Mouse (Mus musculus) CH12.LX (cell line): ENCODE data around the gene Cfap161. TPM values are rescaled to one million over a fixed set of nuclear protein-coding genes. Genes with fewer than 3 reads are reported as not detected.

ENCODE experiments used
- DNase-seq: peaks from one replicate; pipeline ENCODE4 v3.0.0-alpha.2; 2013; ENCODE audit errors: extremely low read depth
- H3K27ac ChIP-seq: 2 replicates; pipeline ENCODE4 v1.5.1; 2012; ENCODE audit warnings: low read depth, mild to moderate bottlenecking, control low read depth, moderate library complexity; ENCODE audit not compliant: insufficient read depth
- H3K27me3 ChIP-seq: replicated peaks from 2 replicates; pipeline ENCODE3; 2012; ENCODE audit warnings: inconsistent platforms
- H3K36me3 ChIP-seq, 2 experiments: replicated peaks in 1 of 2; 2 replicates each; pipeline versions ENCODE3 to v1.6.1; 2012; ENCODE audit warnings: inconsistent platforms in 1 of 2, low read length in 1 of 2, mild to moderate bottlenecking in 1 of 2, mixed read lengths in 1 of 2, moderate library complexity in 1 of 2; ENCODE audit not compliant: control insufficient read depth in 1 of 2, insufficient read depth in 1 of 2
- H3K4me1 ChIP-seq, 2 experiments: 2 replicates each; pipeline ENCODE4 v1.6.1; 2012; ENCODE audit warnings: inconsistent platforms in 1 of 2, moderate library complexity in 1 of 2; ENCODE audit not compliant: insufficient read depth in 2 of 2, control insufficient read depth in 1 of 2
- H3K4me2 ChIP-seq: 2 replicates; pipeline ENCODE4 v1.6.1; 2012; ENCODE audit warnings: low read depth, mild to moderate bottlenecking, control low read depth; ENCODE audit not compliant: poor library complexity, insufficient read depth, severe bottlenecking
- H3K4me3 ChIP-seq, 3 experiments: fragments of 150-350 bp in 1 of 3; sonication (generic) in 1 of 3; replicated peaks in 1 of 3; 2 replicates each; pipeline versions ENCODE3 to v1.5.1; 2011 to 2012; ENCODE audit warnings: low read depth in 2 of 3, low read length in 2 of 3, mild to moderate bottlenecking in 2 of 3, moderate library complexity in 2 of 3, control low read depth in 1 of 3, improper control_type of control experiment in 1 of 3, inconsistent platforms in 1 of 3, mixed read lengths in 1 of 3; ENCODE audit not compliant: poor library complexity in 1 of 3
- H3K79me2 ChIP-seq: replicated peaks from 2 replicates; pipeline ENCODE4 v1.6.1; 2012; ENCODE audit warnings: mild to moderate bottlenecking, moderate library complexity; ENCODE audit not compliant: control insufficient read depth, poor library complexity, insufficient read depth, severe bottlenecking; ENCODE audit errors: extremely low read depth
- H3K9ac ChIP-seq: 2 replicates; pipeline ENCODE4 v1.6.1; 2012; ENCODE audit warnings: low read depth, mild to moderate bottlenecking, control low read depth, moderate library complexity; ENCODE audit not compliant: insufficient read depth
- H3K9me3 ChIP-seq: replicated peaks from 2 replicates; pipeline ENCODE3; 2012; ENCODE audit warnings: low read length, inconsistent platforms, mixed read lengths
- CTCF ChIP-seq, 2 experiments: IDR thresholded peaks in 1 of 2; conservative IDR thresholded peaks in 1 of 2; 2 replicates each; pipeline ENCODE4 v1.5.1; 2011 to 2012; ENCODE audit warnings: low read depth in 2 of 2, low read length in 2 of 2, improper control_type of control experiment in 1 of 2, inconsistent platforms in 1 of 2, mild to moderate bottlenecking in 1 of 2, moderate library complexity in 1 of 2
- E2F4 ChIP-seq: IDR thresholded peaks from 2 replicates; pipeline ENCODE4 v1.6.1; 2011; ENCODE audit warnings: low read depth, low read length, improper control_type of control experiment; ENCODE audit not compliant: insufficient replicate concordance
- ELF1 ChIP-seq: IDR thresholded peaks from 2 replicates; pipeline ENCODE4 v1.6.1; 2014; ENCODE audit warnings: low read depth, mild to moderate bottlenecking, inconsistent platforms, low read length, improper control_type of control experiment
- EP300 ChIP-seq: IDR thresholded peaks from 2 replicates; pipeline ENCODE4 v1.6.1; 2011; ENCODE audit warnings: low read length, improper control_type of control experiment
- HCFC1 ChIP-seq: IDR thresholded peaks from 2 replicates; pipeline ENCODE4 v1.6.1; 2012; ENCODE audit warnings: low read depth, mild to moderate bottlenecking, inconsistent platforms, low read length, improper control_type of control experiment
- JUN ChIP-seq: IDR thresholded peaks from 2 replicates; pipeline ENCODE4 v1.6.1; 2011; ENCODE audit warnings: low read depth, mild to moderate bottlenecking, low read length, improper control_type of control experiment, moderate library complexity; ENCODE audit not compliant: insufficient read depth
- JUND ChIP-seq: conservative IDR thresholded peaks from 2 replicates; pipeline ENCODE4 v1.6.1; 2011; ENCODE audit warnings: low read depth, low read length, improper control_type of control experiment
- KAT2A ChIP-seq: IDR thresholded peaks from 2 replicates; pipeline ENCODE4 v1.6.1; 2012; ENCODE audit warnings: low read length, improper control_type of control experiment, inconsistent platforms; ENCODE audit not compliant: insufficient replicate concordance
- MAFK ChIP-seq: IDR thresholded peaks from 2 replicates; pipeline ENCODE4 v1.6.1; 2011; ENCODE audit warnings: low read length, improper control_type of control experiment; ENCODE audit not compliant: insufficient replicate concordance
- MAZ ChIP-seq: IDR thresholded peaks from 2 replicates; pipeline ENCODE4 v1.6.1; 2012; ENCODE audit warnings: low read depth, mild to moderate bottlenecking, inconsistent platforms, low read length, improper control_type of control experiment, moderate library complexity
- MEF2A ChIP-seq: IDR thresholded peaks from 2 replicates; pipeline ENCODE4 v1.6.1; 2014; ENCODE audit warnings: low read depth, mild to moderate bottlenecking, inconsistent platforms, low read length, improper control_type of control experiment, borderline replicate concordance
- MYC ChIP-seq: IDR thresholded peaks from 2 replicates; pipeline ENCODE4 v1.6.1; 2011; ENCODE audit warnings: low read depth, mild to moderate bottlenecking, improper control_type of control experiment, low read length
- NRF1 ChIP-seq: IDR thresholded peaks from 2 replicates; pipeline ENCODE4 v1.6.1; 2014; ENCODE audit warnings: low read depth, mild to moderate bottlenecking, inconsistent platforms, low read length, improper control_type of control experiment, moderate library complexity
- PAX5 ChIP-seq: IDR thresholded peaks from 2 replicates; pipeline ENCODE4 v1.6.1; 2012; ENCODE audit warnings: low read length, inconsistent platforms, mixed read lengths
- POLR2AphosphoS2 ChIP-seq: IDR thresholded peaks from 2 replicates; pipeline ENCODE4 v1.6.1; 2011; ENCODE audit warnings: low read depth, low read length, improper control_type of control experiment
- RCOR1 ChIP-seq: conservative IDR thresholded peaks from 2 replicates; pipeline ENCODE4 v1.6.1; 2012; ENCODE audit warnings: low read depth, mild to moderate bottlenecking, inconsistent platforms, low read length, improper control_type of control experiment
- SMC3 ChIP-seq: IDR thresholded peaks from 2 replicates; pipeline ENCODE4 v1.6.1; 2011; ENCODE audit warnings: low read depth, low read length, improper control_type of control experiment
- TBP ChIP-seq: conservative IDR thresholded peaks from 2 replicates; pipeline ENCODE4 v1.6.1; 2011; ENCODE audit warnings: low read depth, low read length, improper control_type of control experiment
- USF1 ChIP-seq: IDR thresholded peaks from 2 replicates; pipeline ENCODE4 v1.6.1; 2014; ENCODE audit warnings: low read depth, mild to moderate bottlenecking, inconsistent platforms, low read length, improper control_type of control experiment
- USF2 ChIP-seq: conservative IDR thresholded peaks from 2 replicates; pipeline ENCODE4 v1.6.1; 2011; ENCODE audit warnings: low read depth, low read length, improper control_type of control experiment
- ZC3H11A ChIP-seq: IDR thresholded peaks from 2 replicates; pipeline ENCODE4 v1.6.1; 2012; ENCODE audit warnings: low read depth, mild to moderate bottlenecking, inconsistent platforms, low read length, improper control_type of control experiment
- ZKSCAN1 ChIP-seq: IDR thresholded peaks from 2 replicates; pipeline ENCODE4 v1.6.1; 2012; ENCODE audit warnings: low read depth, inconsistent platforms, low read length, improper control_type of control experiment, borderline replicate concordance
- ZNF384 ChIP-seq: IDR thresholded peaks from 2 replicates; pipeline ENCODE4 v1.6.1; 2012; ENCODE audit warnings: low read depth, low read length, improper control_type of control experiment, inconsistent platforms
- dilution Hi-C: fragments of 300-500 bp; cut with MboI; formaldehyde crosslinking; loops from 2 replicates; pipeline ENCODE4 v1.14.3; 2020; ENCODE audit warnings: low sequenced_read_pairs; ENCODE audit not compliant: extremely low pct_unique_long_range_greater_than_20kb, extremely low pct_ligation_motif_present
- in situ Hi-C: fragments of 300-500 bp; cut with MboI; formaldehyde crosslinking; loops from 3 replicates; pipeline ENCODE4 v1.14.3; 2019; ENCODE audit warnings: low sequenced_read_pairs, low pct_ligation_motif_present, low pct_unique_long_range_greater_than_20kb, mixed read lengths
- polyA plus RNA-seq: library from polyadenylated mRNA; unstranded; fragments of >175 nt; gene quantifications from 2 replicates; pipeline ENCODE4 v1.2.1, GENCODE M21; 2012; ENCODE audit warnings: low read depth; ENCODE audit not compliant: insufficient read length
- total RNA-seq, 2 experiments: library from RNA; depleted of rRNA; stranded (reverse); fragments of 300-350 nt in 1 of 2; fragments of >200 nt in 1 of 2; gene quantifications; 2 replicates each; pipeline ENCODE4 v1.2.3; 2012 to 2014

Cfap161 gene
- total and polyA plus RNA-seq, 3 experiments = 0.08 to 0.42 (median 0.17) TPM

DNA sequence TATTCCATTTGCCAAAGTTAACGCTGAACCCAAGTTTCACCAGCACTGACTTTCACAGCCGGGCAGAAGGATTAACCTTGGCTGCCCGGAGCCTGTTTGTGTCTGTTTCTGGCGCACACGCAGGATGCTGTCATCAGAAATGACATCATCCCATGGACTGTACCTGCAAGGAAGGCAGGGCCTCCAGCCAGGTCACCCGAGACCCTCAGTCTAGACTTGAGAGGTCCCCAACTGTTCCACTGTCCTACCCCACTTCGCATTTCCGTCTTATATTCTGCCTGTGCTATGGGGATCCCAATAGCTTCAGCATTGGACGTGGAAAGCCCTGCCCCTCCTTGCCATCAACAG lies 49.6 kb downstream of the Cfap161 start:
- Histone ChIP-seq H3K9ac (no peak overlapping the region), H3K4me2 (no peak overlapping the region), H3K27me3 (no peaks in the 10 kb centered on the region), H3K9me3 (no peaks in the 10 kb centered on the region), H3K4me3 (no peak overlapping the region), H3K27ac (no peak overlapping the region), H3K36me3 (no peaks in the 10 kb centered on the region), H3K79me2 (no peaks in the 10 kb centered on the region), H3K4me1 (peaks cover 11 to 23% of the 10 kb centered on the region in 2 experiments; a peak in 3 of 4 replicates)
- TF ChIP-seq MYC = no peak
- no peak for TF ChIP-seq USF1
- TF ChIP-seq MAFK = no peak
- no peak for TF ChIP-seq RCOR1
- no peak for TF ChIP-seq KAT2A
- TF ChIP-seq JUN = no peak
- in situ Hi-C loops = no loop called here
- dilution Hi-C loops = no loop called here
- DNase-seq = no peak

GRCm38 (mm10) chr7:83744250-83744649 lies 50.4 kb downstream of the Cfap161 start:
- no peak for DNase-seq
- Histone ChIP-seq H3K4me2 (no peak overlapping the region), H3K27me3 (no peaks in the 10 kb centered on the region), H3K4me3 (no peak overlapping the region), H3K79me2 (no peaks in the 10 kb centered on the region), H3K9me3 (no peaks in the 10 kb centered on the region), H3K27ac (no peak overlapping the region), H3K9ac (no peak overlapping the region), H3K4me1 (peaks cover 8 to 19% of the 10 kb centered on the region in 2 experiments; a peak in 3 of 4 replicates), H3K36me3 (no peaks in the 10 kb centered on the region)
- dilution Hi-C loops = no loop called here
- no peak for TF ChIP-seq ZC3H11A
- no peak for TF ChIP-seq SMC3
- no peak for TF ChIP-seq EP300
- TF ChIP-seq TBP = no peak
- no peak for TF ChIP-seq NRF1
- TF ChIP-seq PAX5 = no peak
- no peak for TF ChIP-seq ZKSCAN1
- TF ChIP-seq JUND = no peak
- no peak for TF ChIP-seq CTCF (conservative IDR thresholded peaks at IDR 0.05 in 1 of 2, IDR thresholded peaks at IDR 0.05 in 1 of 2; ENCODE audit: low read depth in 2 of 2, low read length in 2 of 2)
- TF ChIP-seq MAZ = no peak
- no peak for TF ChIP-seq JUN
- TF ChIP-seq E2F4 = no peak
- TF ChIP-seq ELF1 = no peak
- no peak for TF ChIP-seq POLR2AphosphoS2
- no peak for TF ChIP-seq HCFC1
- TF ChIP-seq USF1 = no peak
- no peak for TF ChIP-seq MYC
- no peak for TF ChIP-seq USF2
- TF ChIP-seq ZNF384 = no peak
- no peak for TF ChIP-seq MEF2A
- in situ Hi-C loops = no loop called here
